In the genomic region with DNA sequence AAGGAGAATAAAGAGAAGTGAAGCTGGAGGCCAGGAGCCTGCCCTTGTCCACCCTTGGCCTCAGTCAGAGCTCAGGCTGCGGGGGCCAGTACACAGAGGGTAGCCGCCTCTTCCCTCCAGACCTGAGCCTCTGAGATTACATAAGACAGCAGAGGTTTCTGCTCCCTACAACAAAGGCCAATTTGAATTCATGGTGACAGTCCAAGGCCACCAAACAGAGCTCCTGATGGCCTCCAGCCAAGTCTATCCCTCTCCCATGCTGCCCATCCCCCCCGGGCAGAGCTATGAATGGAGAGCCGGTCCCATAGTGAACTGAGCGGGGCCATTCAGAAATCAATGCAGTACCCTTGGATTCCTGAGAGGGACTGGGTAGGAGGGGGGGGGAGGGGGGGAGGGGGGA, we compare ENCODE assay signal across 10 mouse cellular contexts. TPM values are rescaled to one million over a fixed set of nuclear protein-coding genes. Genes with fewer than 3 reads are reported as not detected.
A peak's percentile ranks its signal among the peaks of the same experiment; 100 is the strongest.
DNase-seq lines count a peak whose midpoint lies in the region; ATAC-seq lines count a peak whose summit lies in the region.
"Had no signal": no experiment of that assay in that cellular context is flagged by ENCODE, and none has a peak within 500 bp of the region (broad histone marks: within the 10 kb centered on the region; RNA-seq: fewer than 3 reads in every experiment).

No protein-coding gene starts in this region.

- no peak overlapping the region for H3K9ac ChIP-seq in heart, embryonic 15.5 days
- H3K9ac ChIP-seq in liver, embryonic 16.5 days (ENCODE audit: low read depth, low read length): no peak overlapping the region
- no peak overlapping the region for H3K9ac ChIP-seq in kidney, embryonic 14.5 days (ENCODE audit: low read depth, low read length)

- H3K27me3 ChIP-seq in heart, embryonic 15.5 days: no peaks in the 10 kb centered on the region
- H3K27me3 ChIP-seq in heart, embryonic 10.5 days (ENCODE audit: insufficient read depth, poor library complexity, severe bottlenecking): no peaks in the 10 kb centered on the region
- no peaks in the 10 kb centered on the region for H3K27me3 ChIP-seq in liver, embryonic 16.5 days (ENCODE audit: control insufficient read depth, insufficient read depth, low read depth, low read length)
- no peaks in the 10 kb centered on the region for H3K27me3 ChIP-seq in kidney, embryonic 14.5 days (ENCODE audit: control insufficient read depth, insufficient read depth, low read length)

- H3K9me3 ChIP-seq in heart, embryonic 15.5 days (replicated peaks): no peaks in the 10 kb centered on the region
- H3K9me3 ChIP-seq in heart, embryonic 10.5 days: no peaks in the 10 kb centered on the region
- H3K9me3 ChIP-seq in liver, embryonic 16.5 days (replicated peaks; ENCODE audit: control insufficient read depth, low read length): no peaks in the 10 kb centered on the region
- H3K9me3 ChIP-seq in kidney, embryonic 14.5 days (ENCODE audit: control insufficient read depth, low read length): no peaks in the 10 kb centered on the region

- no peak overlapping the region for H3K4me3 ChIP-seq in heart, embryonic 15.5 days
- no peak overlapping the region for H3K4me3 ChIP-seq in heart, embryonic 10.5 days
- no peak overlapping the region for H3K4me3 ChIP-seq in liver, embryonic 16.5 days (ENCODE audit: low read depth, low read length)
- no peak overlapping the region for H3K4me3 ChIP-seq in kidney, embryonic 14.5 days (ENCODE audit: low read length)

- no peak overlapping the region for H3K27ac ChIP-seq in heart, embryonic 15.5 days
- no peak overlapping the region for H3K27ac ChIP-seq in heart, embryonic 10.5 days
- H3K27ac ChIP-seq in liver, embryonic 16.5 days (ENCODE audit: low read length): no peak overlapping the region
- H3K27ac ChIP-seq in kidney, embryonic 14.5 days (ENCODE audit: low read depth, low read length): no peak overlapping the region

- WGBS in heart, embryonic 15.5 days: 57% methylated on average over 5 of the region's 5 CpGs
- 73% methylated on average over 5 of the region's 5 CpGs for WGBS in heart, embryonic 10.5 days
- 59% methylated on average over 5 of the region's 5 CpGs for WGBS in liver, embryonic 16.5 days (ENCODE audit: insufficient replicate concordance)
- WGBS in kidney, embryonic 14.5 days: 88% methylated on average over 5 of the region's 5 CpGs

- H3K4me1 ChIP-seq in heart, embryonic 15.5 days (replicated peaks): peaks cover 13% of the 10 kb centered on the region
- peaks cover 13% of the 10 kb centered on the region; the same call in 1 of the 2 replicates for H3K4me1 ChIP-seq in heart, embryonic 10.5 days
- no peaks in the 10 kb centered on the region; the same call in 1 of the 2 replicates for H3K4me1 ChIP-seq in liver, embryonic 16.5 days (ENCODE audit: control insufficient read depth, low read depth, low read length)
- no peaks in the 10 kb centered on the region for H3K4me1 ChIP-seq in kidney, embryonic 14.5 days (ENCODE audit: control insufficient read depth, insufficient read depth, low read length)

- peak; percentile 44; the same call in 1 of the 2 replicates for ATAC-seq in heart, embryonic 15.5 days (replicated peaks; ENCODE audit: insufficient number of reproducible peaks, insufficient read depth, low FRiP score, low read depth)
- peak; percentile 89 for ATAC-seq in liver, embryonic 16.5 days (ENCODE audit: low read depth)
- no peak for ATAC-seq in kidney, embryonic 14.5 days (ENCODE audit: low FRiP score, low TSS enrichment)

- no peaks in the 10 kb centered on the region for H3K36me3 ChIP-seq in heart, embryonic 15.5 days
- H3K36me3 ChIP-seq in heart, embryonic 10.5 days: peaks cover 17% of the 10 kb centered on the region
- no peaks in the 10 kb centered on the region for H3K36me3 ChIP-seq in liver, embryonic 16.5 days (ENCODE audit: control insufficient read depth, insufficient read depth)
- no peaks in the 10 kb centered on the region; the same call in 1 of the 2 replicates for H3K36me3 ChIP-seq in kidney, embryonic 14.5 days (ENCODE audit: control insufficient read depth, insufficient read depth, low read length)

- DNase-seq in heart, embryonic 10.5 days (ENCODE audit: low spot score): no peak
- peak; percentile 60 for DNase-seq in adrenal gland, adult 8-10 months
- peak; percentile 49 to 60 for DNase-seq in heart, postnatal 10 days
- no peak for DNase-seq in thymus, postnatal 36 days
- DNase-seq in thymus, adult 18-20 months: no peak
- DNase-seq: gastrocnemius, postnatal 25 days had no signal

- H3K4me2 ChIP-seq in heart, embryonic 15.5 days: no peak overlapping the region
- no peak overlapping the region for H3K4me2 ChIP-seq in liver, embryonic 16.5 days (ENCODE audit: low read depth, low read length)
- H3K4me2 ChIP-seq in kidney, embryonic 14.5 days (replicated peaks; ENCODE audit: low read depth, low read length): no peak overlapping the region

- intact Hi-C loops in heart, postnatal 10 days (cut with DNase I): no loop called here

RNA-seq across cellular contexts. Expression of a gene that starts 31.6 kb away (rescaled TPM):
- polyA plus RNA-seq in heart, embryonic 15.5 days (2015; fragmentation: Nextera tagmentation; extraction: Ambion mirVana): not detected in 2 replicates
- polyA plus RNA-seq in heart, embryonic 10.5 days (2016; fragmentation: Nextera tagmentation; extraction: Ambion mirVana): not detected in 2 replicates
- total RNA-seq in adrenal gland, adult 8-10 months (2022): not detected
- not detected for total RNA-seq in heart, postnatal 10 days (2021)
- not detected in 2 replicates for polyA plus RNA-seq in liver, embryonic 16.5 days (2015; fragmentation: Nextera tagmentation; extraction: Ambion mirVana)
- not detected in 2 replicates for polyA plus RNA-seq in kidney, embryonic 14.5 days (2014; fragmentation: Nextera tagmentation; extraction: Ambion mirVana)
- total RNA-seq: gastrocnemius, postnatal 25 days; layer of hippocampus, postnatal 10 days had no signal

RNA-seq across cellular contexts. Expression of a gene that starts 41.0 kb away (rescaled TPM):
- not detected in 2 replicates for polyA plus RNA-seq in heart, embryonic 15.5 days (2015; fragmentation: Nextera tagmentation; extraction: Ambion mirVana)
- not detected in 2 replicates for polyA plus RNA-seq in heart, embryonic 10.5 days (2016; fragmentation: Nextera tagmentation; extraction: Ambion mirVana)
- total RNA-seq in adrenal gland, adult 8-10 months (2022): not detected
- not detected for total RNA-seq in heart, postnatal 10 days (2021)
- not detected in 2 replicates for polyA plus RNA-seq in liver, embryonic 16.5 days (2015; fragmentation: Nextera tagmentation; extraction: Ambion mirVana)
- polyA plus RNA-seq in kidney, embryonic 14.5 days (2014; fragmentation: Nextera tagmentation; extraction: Ambion mirVana): not detected in 2 replicates
- total RNA-seq: gastrocnemius, postnatal 25 days; layer of hippocampus, postnatal 10 days had no signal

RNA-seq across cellular contexts. Expression of a gene that starts 55.7 kb away (rescaled TPM):
- polyA plus RNA-seq in heart, embryonic 15.5 days (2015; fragmentation: Nextera tagmentation; extraction: Ambion mirVana): not detected in 2 replicates
- polyA plus RNA-seq in heart, embryonic 10.5 days (2016; fragmentation: Nextera tagmentation; extraction: Ambion mirVana): not detected in 2 replicates
- not detected for total RNA-seq in adrenal gland, adult 8-10 months (2022)
- total RNA-seq in heart, postnatal 10 days (2021): not detected
- polyA plus RNA-seq in liver, embryonic 16.5 days (2015; fragmentation: Nextera tagmentation; extraction: Ambion mirVana): not detected in 2 replicates
- not detected in 2 replicates for polyA plus RNA-seq in kidney, embryonic 14.5 days (2014; fragmentation: Nextera tagmentation; extraction: Ambion mirVana)
- total RNA-seq: gastrocnemius, postnatal 25 days; layer of hippocampus, postnatal 10 days had no signal

Comparison
In these comparisons a context has a peak if more than half of its experiments do, and no peak if none do; other contexts are left out.
1. DNase-seq: peak in adrenal gland, adult 8-10 months (single experiment) and heart, postnatal 10 days (2 of 2); none in heart, embryonic 10.5 days (single experiment), thymus, postnatal 36 days (0 of 2) and thymus, adult 18-20 months (0 of 2).